Mouse (Mus musculus): ENCODE data around the gene Ints4. TPM values are rescaled to one million over a fixed set of nuclear protein-coding genes. Genes with fewer than 3 reads are reported as not detected.
"Not testable (repeated sequence)": the region's sequence is repeated elsewhere in the genome, so short reads cannot be mapped to it uniquely, and the experiment has no call there.

The Ints4 gene
- polyA plus RNA-seq (2015; fragmentation: Nextera tagmentation; extraction: Ambion mirVana) = 48.0 and 58.4 TPM in 2 replicates

GRCm38 (mm10) chr7:97480821-97481339 is at the start of gene Ints4:
Ints4 (plus strand) TSS chr7:97480956.
- Histone ChIP-seq H3K9me3 (no peaks in the 10 kb centered on the region), H3K9ac (peak within 1 kb of the TSS; percentile 78), H3K27ac (replicated peaks) (peak within 1 kb of the TSS; percentile 78), H3K4me2 (peak within 1 kb of the TSS; percentile 71), H3K4me3 (peak within 1 kb of the TSS; percentile 82), H3K36me3 (peaks cover 14% of the 10 kb centered on the region), H3K4me1 (replicated peaks) (peaks cover 30% of the 10 kb centered on the region), H3K27me3 (no peaks in the 10 kb centered on the region; the same call in 1 of the 2 replicates)
- peak; percentile 100 for ATAC-seq (ENCODE audit: low read depth)
- under 1% methylated on average over 24 of the region's 24 CpGs for WGBS

- H3K27ac ChIP-seq (replicated peaks); H3K4me2 ChIP-seq; H3K9ac ChIP-seq; ATAC-seq (ENCODE audit: low read depth); H3K9me3 ChIP-seq; H3K4me3 ChIP-seq; H3K27me3 ChIP-seq; H3K36me3 ChIP-seq: not testable (repeated sequence)
- WGBS = 81% methylated on average over 3 of the region's 3 CpGs
- H3K4me1 ChIP-seq (replicated peaks) = peaks cover 25% of the 10 kb centered on the region
Measured at GRCm38 (mm10) chr7:97433517-97433916, 47.2 kb upstream of the Ints4 start.

- H3K27ac ChIP-seq (replicated peaks) = no peak overlapping the region
- no peak overlapping the region for H3K4me3 ChIP-seq
- no peak overlapping the region for H3K4me2 ChIP-seq
- no peak overlapping the region for H3K9ac ChIP-seq
- H3K9me3 ChIP-seq = no peaks in the 10 kb centered on the region
- no peaks in the 10 kb centered on the region for H3K36me3 ChIP-seq
- 88% methylated on average over 10 of the region's 10 CpGs for WGBS
- no peaks in the 10 kb centered on the region for H3K27me3 ChIP-seq
- no peak for ATAC-seq (ENCODE audit: low read depth)
- peaks cover 19% of the 10 kb centered on the region for H3K4me1 ChIP-seq (replicated peaks)
Measured at GRCm38 (mm10) chr7:97434517-97434916, 46.2 kb upstream of the Ints4 start.

DNA sequence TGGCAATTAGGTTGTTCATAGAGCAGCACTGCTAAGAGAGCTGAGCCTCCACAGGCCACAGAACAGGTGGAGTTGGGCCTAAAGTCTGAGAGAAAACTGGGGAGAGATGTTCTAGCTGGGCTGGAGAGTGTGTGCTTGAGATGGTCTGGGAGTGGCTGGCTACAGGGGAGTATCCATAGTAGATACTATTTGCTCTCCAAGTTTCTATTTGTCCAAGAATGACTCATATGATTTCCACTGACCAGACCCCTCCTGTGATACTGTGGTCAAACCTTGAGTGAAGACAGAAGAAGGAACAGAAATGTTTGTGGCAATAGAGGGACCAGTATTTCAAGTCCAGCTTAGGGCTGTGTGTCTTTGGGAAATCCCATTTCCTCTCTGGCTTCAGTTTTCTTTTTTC is 41.8 kb upstream of the Ints4 start:
- no peaks in the 10 kb centered on the region for H3K9me3 ChIP-seq
- H3K4me2 ChIP-seq = no peak overlapping the region
- H3K36me3 ChIP-seq = no peaks in the 10 kb centered on the region
- no peak overlapping the region for H3K9ac ChIP-seq
- H3K4me1 ChIP-seq (replicated peaks) = peaks cover 5% of the 10 kb centered on the region; the same call in 1 of the 2 replicates
- ATAC-seq (ENCODE audit: low read depth) = no peak
- H3K27me3 ChIP-seq = no peaks in the 10 kb centered on the region
- no peak overlapping the region for H3K27ac ChIP-seq (replicated peaks)
- H3K4me3 ChIP-seq = no peak overlapping the region

- no peaks in the 10 kb centered on the region for H3K36me3 ChIP-seq
- H3K27ac ChIP-seq (replicated peaks) = peak overlapping the region; percentile 91
- ATAC-seq (ENCODE audit: low read depth) = peak; percentile 97
- H3K9ac ChIP-seq = no peak overlapping the region
- no peaks in the 10 kb centered on the region for H3K27me3 ChIP-seq
- peaks cover 5% of the 10 kb centered on the region for H3K9me3 ChIP-seq
- 19% methylated on average over 6 of the region's 6 CpGs for WGBS
- no peak overlapping the region for H3K4me3 ChIP-seq
- H3K4me2 ChIP-seq = no peak overlapping the region
- peaks cover 16% of the 10 kb centered on the region for H3K4me1 ChIP-seq (replicated peaks)
Measured at GRCm38 (mm10) chr7:97446171-97446925, 34.4 kb upstream of the Ints4 start.

GRCm38 (mm10) chr7:97447050-97447531 is 33.7 kb upstream of the Ints4 start:
- no peak overlapping the region for H3K4me2 ChIP-seq
- ATAC-seq (ENCODE audit: low read depth) = peak; percentile 88
- no peak overlapping the region for H3K4me3 ChIP-seq

DNA sequence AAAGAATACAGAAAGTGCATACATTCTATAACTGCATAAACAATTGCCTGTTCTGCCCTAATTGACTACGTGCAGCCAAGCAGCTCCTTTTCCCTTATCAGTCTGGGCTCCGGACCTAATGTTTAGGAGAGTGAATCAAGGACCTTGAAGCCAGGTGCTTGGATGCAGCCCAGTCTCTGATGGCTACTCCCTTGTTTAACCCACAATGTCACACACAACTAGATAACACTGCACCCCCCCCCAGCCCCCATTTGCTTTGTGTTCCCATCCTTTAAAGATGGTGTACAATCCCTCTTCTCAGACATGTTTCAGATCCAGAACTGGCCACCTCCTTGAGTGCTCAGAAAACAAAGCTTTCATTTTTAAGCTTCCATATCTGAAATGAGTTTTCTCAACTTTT is 29.7 kb upstream of the Ints4 start, which contains the start of gene Kctd14:
Kctd14 (plus strand) TSS at position 301 of the 400 bp plus-strand sequence.
- H3K27ac ChIP-seq (replicated peaks); H3K9me3 ChIP-seq; H3K4me3 ChIP-seq; H3K4me2 ChIP-seq; H3K9ac ChIP-seq; H3K36me3 ChIP-seq; ATAC-seq (ENCODE audit: low read depth); H3K27me3 ChIP-seq: not testable (repeated sequence)
- H3K4me1 ChIP-seq (replicated peaks) = peaks cover 24% of the 10 kb centered on the region
- 88% methylated on average over 2 of the region's 2 CpGs for WGBS

More at GRCm38 (mm10) chr7:97447050-97447531, 33.7 kb upstream of the Ints4 start:
- no peaks in the 10 kb centered on the region for H3K27me3 ChIP-seq
- no peak overlapping the region for H3K9ac ChIP-seq
- no peaks in the 10 kb centered on the region for H3K36me3 ChIP-seq
- peaks cover 16% of the 10 kb centered on the region for H3K4me1 ChIP-seq (replicated peaks)
- peak overlapping the region; percentile 91 for H3K27ac ChIP-seq (replicated peaks)
- WGBS = 29% methylated on average over 6 of the region's 6 CpGs
- peaks cover 5% of the 10 kb centered on the region for H3K9me3 ChIP-seq

- H3K9ac ChIP-seq = no peak overlapping the region
- no peak overlapping the region for H3K27ac ChIP-seq (replicated peaks)
- H3K4me2 ChIP-seq = no peak overlapping the region
- ATAC-seq (ENCODE audit: low read depth) = no peak
- H3K4me1 ChIP-seq (replicated peaks) = peaks cover 14% of the 10 kb centered on the region
- H3K27me3 ChIP-seq = peaks cover 4% of the 10 kb centered on the region; the same call in 1 of the 2 replicates
- no peak overlapping the region for H3K4me3 ChIP-seq
- peaks cover 5% of the 10 kb centered on the region for H3K9me3 ChIP-seq
- no peaks in the 10 kb centered on the region for H3K36me3 ChIP-seq
- WGBS = 82% methylated on average over 6 of the region's 6 CpGs
Measured at GRCm38 (mm10) chr7:97452196-97452595, 28.6 kb upstream of the Ints4 start.

- no peak overlapping the region for H3K27ac ChIP-seq (replicated peaks)
- peak overlapping the region; percentile 29 for H3K4me3 ChIP-seq
- peaks cover 14% of the 10 kb centered on the region for H3K4me1 ChIP-seq (replicated peaks)
- H3K36me3 ChIP-seq = peaks cover 6% of the 10 kb centered on the region
- peaks cover 5% of the 10 kb centered on the region for H3K9me3 ChIP-seq
- ATAC-seq (ENCODE audit: low read depth) = peak; percentile 15; the same call in 1 of the 2 replicates
- peaks cover 4% of the 10 kb centered on the region; the same call in 1 of the 2 replicates for H3K27me3 ChIP-seq
- H3K9ac ChIP-seq = peak overlapping the region; percentile 58
- 8% methylated on average over 27 of the region's 27 CpGs for WGBS
- peak overlapping the region; percentile 61 for H3K4me2 ChIP-seq
Measured at GRCm38 (mm10) chr7:97453141-97453921, 27.4 kb upstream of the Ints4 start.

DNA sequence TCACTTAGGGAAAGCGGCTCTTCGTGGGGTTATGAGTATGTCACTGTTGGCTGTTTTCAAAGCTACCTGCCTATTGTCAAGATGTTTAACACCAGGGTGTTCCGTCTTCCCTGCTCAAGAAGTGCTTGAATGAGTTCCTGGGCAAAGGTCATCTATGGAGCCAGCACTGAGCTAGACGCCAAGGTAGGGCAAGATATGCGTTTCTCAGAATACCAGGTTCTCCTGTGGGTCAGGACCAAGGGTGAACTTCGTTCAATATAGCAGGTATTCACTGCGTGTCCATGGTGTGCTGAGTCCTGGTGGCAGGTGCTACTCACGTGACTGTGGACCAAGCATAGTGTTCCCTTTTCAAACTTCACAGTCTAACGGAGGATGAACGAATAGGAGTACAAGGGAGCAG is 26.0 kb upstream of the Ints4 start:
- Histone ChIP-seq H3K36me3 (peaks cover 6% of the 10 kb centered on the region), H3K27me3 (peaks cover 4% of the 10 kb centered on the region; the same call in 1 of the 2 replicates), H3K4me3 (no peak overlapping the region), H3K4me2 (no peak overlapping the region), H3K9ac (no peak overlapping the region), H3K27ac (replicated peaks) (no peak overlapping the region), H3K4me1 (replicated peaks) (peaks cover 14% of the 10 kb centered on the region), H3K9me3 (no peaks in the 10 kb centered on the region)
- 93% methylated on average over 10 of the region's 10 CpGs for WGBS
- ATAC-seq (ENCODE audit: low read depth) = no peak

- no peak overlapping the region for H3K4me3 ChIP-seq
- H3K27me3 ChIP-seq = peaks cover 4% of the 10 kb centered on the region; the same call in 1 of the 2 replicates
- no peak overlapping the region for H3K9ac ChIP-seq
- H3K9me3 ChIP-seq = no peaks in the 10 kb centered on the region
- H3K27ac ChIP-seq (replicated peaks) = no peak overlapping the region
- 85% methylated on average over 3 of the region's 3 CpGs for WGBS
- ATAC-seq (ENCODE audit: low read depth) = no peak
- no peak overlapping the region for H3K4me2 ChIP-seq
- peaks cover 6% of the 10 kb centered on the region for H3K36me3 ChIP-seq
- peaks cover 14% of the 10 kb centered on the region for H3K4me1 ChIP-seq (replicated peaks)
Measured at GRCm38 (mm10) chr7:97455577-97455976, 25.2 kb upstream of the Ints4 start.

DNA sequence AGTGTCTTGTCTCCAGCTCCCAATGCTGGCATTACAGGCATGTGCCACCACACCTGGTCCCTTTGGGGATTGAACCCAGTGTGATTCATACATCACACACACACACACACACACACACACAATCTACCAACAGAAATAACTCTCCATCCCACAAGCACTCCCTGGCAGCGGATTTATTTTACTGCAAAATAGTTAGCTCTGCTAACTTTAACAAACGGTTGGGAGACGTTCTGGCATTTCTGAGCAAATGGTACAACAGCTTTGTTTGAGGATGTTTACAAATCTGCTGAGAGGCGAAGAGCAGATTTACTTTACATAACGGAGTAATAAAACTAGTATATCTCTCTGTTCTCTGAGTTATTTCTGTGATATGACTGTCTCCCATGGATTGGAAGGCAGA is 7.8 kb upstream of the Ints4 start:
- WGBS = 90% methylated on average over 5 of the region's 5 CpGs
- Histone ChIP-seq H3K4me3 (no peak overlapping the region), H3K36me3 (no peaks in the 10 kb centered on the region), H3K4me2 (no peak overlapping the region), H3K4me1 (replicated peaks) (no peaks in the 10 kb centered on the region), H3K9me3 (no peaks in the 10 kb centered on the region), H3K27ac (replicated peaks) (no peak overlapping the region), H3K27me3 (no peaks in the 10 kb centered on the region; the same call in 1 of the 2 replicates), H3K9ac (no peak overlapping the region)
- no peak for ATAC-seq (ENCODE audit: low read depth)
